In genomic region chr5:74796421-74797067, GRCm38 (mm10) we compare ENCODE assay signal across 9 mouse cellular contexts.
DNase-seq lines count a peak whose midpoint lies in the region; ATAC-seq and TF ChIP-seq lines count a peak whose summit lies in the region.
"Had no signal": no experiment of that assay in that cellular context is flagged by ENCODE, and none has a peak within 500 bp of the region (broad histone marks: within the 10 kb centered on the region; RNA-seq: fewer than 3 reads in every experiment).

No protein-coding gene starts in this region.

- H3K9me3 ChIP-seq in forebrain, embryonic 16.5 days (ENCODE audit: control insufficient read depth, low read length), result 0 out of 2 replicates have a peak, but pooled peaks cover 3% of the 10 kb centered on the region

- no peak for TF ChIP-seq POLR2A in thymus, adult 2 months (IDR thresholded peaks at IDR 0.05; ENCODE audit: control insufficient read depth, extremely low read depth, insufficient read depth, low read length, poor library complexity)

- no peaks in the 10 kb centered on the region for H3K4me1 ChIP-seq in thymus, adult 2 months (replicated peaks; ENCODE audit: control insufficient read depth, insufficient read depth, low read length)
- peaks cover 7% of the 10 kb centered on the region for H3K4me1 ChIP-seq in forebrain, embryonic 16.5 days (replicated peaks; ENCODE audit: control insufficient read depth, insufficient read depth, low read length)

- H3K4me3 ChIP-seq in thymus, adult 2 months (ENCODE audit: control insufficient read depth, insufficient read depth, low read length), result no peak overlapping the region
- no peak overlapping the region for H3K4me3 ChIP-seq in forebrain, embryonic 16.5 days (replicated peaks; ENCODE audit: low read length)
- H3K4me3 ChIP-seq: myocyte had no signal

- DNase-seq in adrenal gland, adult 2 months, result peak; percentile 43
- DNase-seq in adrenal gland, adult 8-10 months, result no peak
- peak; percentile 21 for DNase-seq in thymus, adult 2 months
- no peak for DNase-seq in thymus, adult 18-20 months
- peak; percentile 73 to 80 for DNase-seq in kidney, postnatal 4 days
- peak; percentile 63 for DNase-seq in lung, postnatal 36 days
- peak; percentile 9 to 50 for DNase-seq in thymus, postnatal 10 days (ENCODE audit: low spot score in 2 of 2)

- no peak overlapping the region for H3K4me2 ChIP-seq in forebrain, embryonic 16.5 days (ENCODE audit: low read length)

- WGBS in thymus, adult 2 months, result 65% methylated on average over 8 of the region's 8 CpGs
- 37% methylated on average over 8 of the region's 8 CpGs for WGBS in forebrain, embryonic 16.5 days

- no peak overlapping the region for H3K9ac ChIP-seq in forebrain, embryonic 16.5 days (replicated peaks; ENCODE audit: low read depth, low read length)

- no peak overlapping the region for H3K27ac ChIP-seq in thymus, adult 2 months (ENCODE audit: control insufficient read depth, insufficient read depth, low read length)
- H3K27ac ChIP-seq in forebrain, embryonic 16.5 days (ENCODE audit: low read length), result no peak overlapping the region

- no peaks in the 10 kb centered on the region for H3K27me3 ChIP-seq in thymus, adult 2 months (ENCODE audit: control insufficient read depth, insufficient read depth, low read length)
- H3K27me3 ChIP-seq in forebrain, embryonic 16.5 days (replicated peaks; ENCODE audit: control insufficient read depth, insufficient read depth, low read length), result no peaks in the 10 kb centered on the region; the same call in 1 of the 2 replicates

- no peaks in the 10 kb centered on the region for H3K36me3 ChIP-seq in thymus, adult 2 months (ENCODE audit: control insufficient read depth, insufficient read depth, low read length)
- H3K36me3 ChIP-seq in forebrain, embryonic 16.5 days (ENCODE audit: control insufficient read depth, insufficient read depth), result no peaks in the 10 kb centered on the region

- TF ChIP-seq CTCF in thymus, adult 2 months (IDR thresholded peaks at IDR 0.05; ENCODE audit: borderline replicate concordance, control insufficient read depth, extremely low read depth, insufficient read depth, low read length, poor library complexity), result no peak

- ATAC-seq in forebrain, embryonic 16.5 days, result peak; percentile 42; the same call in 1 of the 2 replicates

Comparison
In these comparisons a context has a peak if more than half of its experiments do, and no peak if none do; other contexts are left out.
1. DNase-seq: peak in adrenal gland, adult 2 months (single experiment), thymus, adult 2 months (single experiment), kidney, postnatal 4 days (2 of 2), lung, postnatal 36 days (single experiment) and thymus, postnatal 10 days (2 of 2); none in adrenal gland, adult 8-10 months (single experiment) and thymus, adult 18-20 months (0 of 2).